Mouse (Mus musculus) embryonic facial prominence, embryonic 11.5 days (tissue): ENCODE results near the gene Cxcl16. TPM values are rescaled to one million over a fixed set of nuclear protein-coding genes. Genes with fewer than 3 reads are reported as not detected.

Experiments used
- ATAC-seq: fragments of 200-750 bp; cut with Nextera tagmentation; replicated peaks from 2 replicates; pipeline ENCODE4 v1.8.0; 2017; ENCODE audit warnings: low read depth; ENCODE audit not compliant: insufficient number of reproducible peaks, low FRiP score, low TSS enrichment
- DNase-seq: peaks from one replicate; pipeline ENCODE4 v3.0.0-alpha.2; 2015; ENCODE audit warnings: low spot score
- H3K27ac ChIP-seq: fragments of 300-500 bp; sonication (generic); replicated peaks from 2 replicates; pipeline ENCODE4 v1.5.1; 2014; ENCODE audit warnings: mild to moderate bottlenecking, low read depth, low read length, control low read depth
- H3K27me3 ChIP-seq: fragments of 300-500 bp; sonication (generic); 2 replicates; pipeline ENCODE4 v1.6.1; 2014; ENCODE audit warnings: mild to moderate bottlenecking, low read length, moderate library complexity, mixed read lengths; ENCODE audit not compliant: control insufficient read depth, insufficient read depth
- H3K36me3 ChIP-seq: fragments of 300-500 bp; sonication (generic); replicated peaks from 2 replicates; pipeline ENCODE4 v1.6.1; 2014; ENCODE audit warnings: low read depth, mild to moderate bottlenecking, low read length, moderate library complexity, mixed read lengths; ENCODE audit not compliant: control insufficient read depth, insufficient read depth
- H3K4me1 ChIP-seq: fragments of 300-500 bp; sonication (generic); 2 replicates; pipeline ENCODE4 v1.6.1; 2014; ENCODE audit warnings: low read length, mixed read lengths; ENCODE audit not compliant: control insufficient read depth, insufficient read depth
- H3K4me2 ChIP-seq: fragments of 300-500 bp; sonication (generic); 2 replicates; pipeline ENCODE4 v1.6.1; 2014; ENCODE audit warnings: low read depth, mild to moderate bottlenecking, control low read depth, low read length, moderate library complexity
- H3K4me3 ChIP-seq: fragments of 300-500 bp; sonication (generic); 2 replicates; pipeline ENCODE4 v1.5.1; 2014; ENCODE audit warnings: low read depth, low read length, control low read depth
- H3K9ac ChIP-seq: fragments of 300-500 bp; sonication (generic); replicated peaks from 2 replicates; pipeline ENCODE4 v1.6.1; 2014; ENCODE audit warnings: mild to moderate bottlenecking, control low read depth, low read length
- H3K9me3 ChIP-seq: fragments of 300-500 bp; sonication (generic); replicated peaks from 2 replicates; pipeline ENCODE4 v1.6.1; 2016; ENCODE audit warnings: mild to moderate bottlenecking, low read length, inconsistent platforms, mixed read lengths; ENCODE audit not compliant: control insufficient read depth
- WGBS: fragments of 180-500 bp; shearing (Covaris S2); extraction: QIAGEN DNeasy Blood & Tissue Kit; methylation state at CpG from one replicate; pipeline ENCODE4 v1.1.7; 2014; 5-methylcytosine and 5-hydroxymethylcytosine counted together
- microRNA-seq: library from miRNA; unstranded; fragments of <30 nt; microRNA quantifications from one replicate; pipeline ENCODE4, GENCODE M21; 2016; ENCODE audit warnings: borderline number of aligned reads
- polyA plus RNA-seq: library from polyadenylated mRNA; unstranded; fragments of >200 nt; fragmentation: Nextera tagmentation; extraction: Ambion mirVana; gene quantifications from 2 replicates; pipeline ENCODE4 v1.2.1, GENCODE M21; 2014

The Cxcl16 gene
- polyA plus RNA-seq, 1 experiment from 2014 or later = 0.81 TPM

- 66% methylated on average over 4 of the region's 4 CpGs for WGBS
- DNase-seq (no peak), ATAC-seq (no peak)
- H3K4me1 ChIP-seq = no peaks in the 10 kb centered on the region
- no peak overlapping the region for H3K4me3 ChIP-seq
- no peaks in the 10 kb centered on the region for H3K9me3 ChIP-seq
- no peak overlapping the region for H3K9ac ChIP-seq
- no peak overlapping the region for H3K4me2 ChIP-seq
- no peak overlapping the region for H3K27ac ChIP-seq
- no peaks in the 10 kb centered on the region for H3K27me3 ChIP-seq
- no peaks in the 10 kb centered on the region for H3K36me3 ChIP-seq
Measured at GRCm38 (mm10) chr11:70418199-70418598, 41.6 kb downstream of the Cxcl16 start.

- 6% methylated on average over 3 of the region's 3 CpGs for WGBS
- Histone ChIP-seq H3K9me3 (no peaks in the 10 kb centered on the region), H3K4me1 (no peaks in the 10 kb centered on the region), H3K27ac (no peak overlapping the region), H3K27me3 (no peaks in the 10 kb centered on the region), H3K9ac (no peak overlapping the region), H3K4me2 (no peak overlapping the region), H3K4me3 (no peak overlapping the region), H3K36me3 (no peaks in the 10 kb centered on the region)
- peak; percentile 87 for DNase-seq
- ATAC-seq = no peak
Measured at GRCm38 (mm10) chr11:70413961-70414360, 45.8 kb downstream of the Cxcl16 start.

- H3K36me3 ChIP-seq = no peaks in the 10 kb centered on the region
- no peak overlapping the region for H3K4me3 ChIP-seq
- no peaks in the 10 kb centered on the region for H3K27me3 ChIP-seq
- no peak for DNase-seq
- peaks cover 2% of the 10 kb centered on the region for H3K4me1 ChIP-seq
- ATAC-seq = no peak
- H3K27ac ChIP-seq = no peak overlapping the region
- 74% methylated on average over 5 of the region's 5 CpGs for WGBS
- H3K4me2 ChIP-seq = no peak overlapping the region
- no peak overlapping the region for H3K9ac ChIP-seq
- H3K9me3 ChIP-seq = no peaks in the 10 kb centered on the region
Measured at GRCm38 (mm10) chr11:70412591-70412990, 47.2 kb downstream of the Cxcl16 start.

- no peak overlapping the region for H3K4me3 ChIP-seq
- DNase-seq (no peak), ATAC-seq (no peak; the same call in none of the 2 replicates)
- H3K4me1 ChIP-seq = peaks cover 2% of the 10 kb centered on the region
- H3K27me3 ChIP-seq = no peaks in the 10 kb centered on the region
- 60% methylated on average over 6 of the region's 6 CpGs for WGBS
- H3K9ac ChIP-seq = peak overlapping the region; percentile 99; the same call in 1 of the 2 replicates
- no peaks in the 10 kb centered on the region for H3K9me3 ChIP-seq
- peak overlapping the region; percentile 80 for H3K4me2 ChIP-seq
- H3K36me3 ChIP-seq = no peaks in the 10 kb centered on the region
- H3K27ac ChIP-seq = no peak overlapping the region
Measured at GRCm38 (mm10) chr11:70410297-70410643, 49.5 kb downstream of the Cxcl16 start.

GRCm38 (mm10) chr11:70409594-70410296 lies 50.0 kb downstream of the Cxcl16 start, which contains the start of gene Pelp1:
TSS of gene Pelp1 (minus strand) at chr11:70410031.
- Histone ChIP-seq H3K4me1 (peaks cover 2% of the 10 kb centered on the region), H3K4me3 (peak within 1 kb of the TSS; percentile 99), H3K9me3 (no peaks in the 10 kb centered on the region), H3K27ac (peak within 1 kb of the TSS; percentile 52; the same call in 1 of the 2 replicates), H3K36me3 (no peaks in the 10 kb centered on the region), H3K4me2 (peak within 1 kb of the TSS; percentile 80), H3K9ac (peak within 1 kb of the TSS; percentile 99), H3K27me3 (no peaks in the 10 kb centered on the region)
- DNase-seq = peak; percentile 99
- ATAC-seq = peak; percentile 97
- 1% methylated on average over 58 of the region's 59 CpGs for WGBS

Small RNAs within 50 kb of the gene (microRNA-seq; reads per million reads assigned to microRNA genes)
- gene Mir7115 = not detected

Other genes starting within 250 kb of the Cxcl16 start
- 0.81 TPM in 1 of 2 replicates, not detected in the other for gene Slc16a11, start 247.2 kb downstream of the Cxcl16 start, polyA plus RNA-seq
- 8.5 and 13.4 TPM in 2 replicates for gene Slc16a13, start 238.9 kb downstream of the Cxcl16 start, polyA plus RNA-seq
- gene Bcl6b, start 230.2 kb downstream of the Cxcl16 start, polyA plus RNA-seq = 6.7 and 6.9 TPM in 2 replicates
- gene 0610010K14Rik, start 222.1 kb downstream of the Cxcl16 start, polyA plus RNA-seq = 195 and 211 TPM in 2 replicates
- 7.5 and 9.1 TPM in 2 replicates for gene Gm21988, start 220.2 kb downstream of the Cxcl16 start, polyA plus RNA-seq
- 103 and 110 TPM in 2 replicates for gene Rnasek, start 220.1 kb downstream of the Cxcl16 start, polyA plus RNA-seq
- gene Alox12, start 204.6 kb downstream of the Cxcl16 start, polyA plus RNA-seq = 3.2 and 4.1 TPM in 2 replicates
- gene Alox12e, start 137.4 kb downstream of the Cxcl16 start, polyA plus RNA-seq = 0.14 and 0.43 TPM in 2 replicates
- 0.34 and 0.84 TPM in 2 replicates for gene Alox15, start 108.0 kb downstream of the Cxcl16 start, polyA plus RNA-seq
- gene Pelp1, start 50.0 kb downstream of the Cxcl16 start, polyA plus RNA-seq = 34.9 and 39.4 TPM in 2 replicates
- gene Arrb2, start 27.3 kb downstream of the Cxcl16 start, polyA plus RNA-seq = 21.4 and 24.1 TPM in 2 replicates
- 38.7 and 46.9 TPM in 2 replicates for gene Med11, start 8.1 kb downstream of the Cxcl16 start, polyA plus RNA-seq
- gene Zmynd15, start 551 bp downstream of the Cxcl16 start, polyA plus RNA-seq = 0.18 and 0.26 TPM in 2 replicates
- 0.36 TPM in 1 of 2 replicates, not detected in the other for gene Tm4sf5, start 45.3 kb upstream of the Cxcl16 start, polyA plus RNA-seq
- 0.45 TPM in 1 of 2 replicates, not detected in the other for gene Vmo1, start 54.6 kb upstream of the Cxcl16 start, polyA plus RNA-seq
- 0.46 TPM in 1 of 2 replicates, not detected in the other for gene Gltpd2, start 59.2 kb upstream of the Cxcl16 start, polyA plus RNA-seq
- gene Psmb6, start 65.4 kb upstream of the Cxcl16 start, polyA plus RNA-seq = 827 and 878 TPM in 2 replicates
- gene Gm40193, start 73.0 kb upstream of the Cxcl16 start, polyA plus RNA-seq = not detected in 2 replicates
- 1.6 and 2.2 TPM in 2 replicates for gene Pld2, start 80.1 kb upstream of the Cxcl16 start, polyA plus RNA-seq
- 12.6 and 13.7 TPM in 2 replicates for gene Mink1, start 102.9 kb upstream of the Cxcl16 start, polyA plus RNA-seq
- not detected in 2 replicates for gene 4930544D05Rik, start 155.9 kb upstream of the Cxcl16 start, polyA plus RNA-seq
- gene Chrne, start 159.2 kb upstream of the Cxcl16 start, polyA plus RNA-seq = not detected in 2 replicates
- 0.93 and 1.3 TPM in 2 replicates for gene Gp1ba, start 179.1 kb upstream of the Cxcl16 start, polyA plus RNA-seq
- gene Rnf167, start 187.3 kb upstream of the Cxcl16 start, polyA plus RNA-seq = 81.9 and 92.8 TPM in 2 replicates
- 144 and 150 TPM in 2 replicates for gene Slc25a11, start 187.5 kb upstream of the Cxcl16 start, polyA plus RNA-seq
- gene Pfn1, start 194.7 kb upstream of the Cxcl16 start, polyA plus RNA-seq = 1,669 and 1,679 TPM in 2 replicates
- 30.7 and 40.4 TPM in 2 replicates for gene Eno3, start 197.2 kb upstream of the Cxcl16 start, polyA plus RNA-seq
- gene Spag7, start 209.4 kb upstream of the Cxcl16 start, polyA plus RNA-seq = 107 and 118 TPM in 2 replicates
- 4.4 and 7.3 TPM in 2 replicates for gene Camta2, start 228.1 kb upstream of the Cxcl16 start, polyA plus RNA-seq
- 0.73 and 0.82 TPM in 2 replicates for gene Inca1, start 240.2 kb upstream of the Cxcl16 start, polyA plus RNA-seq
- 7.5 and 8.3 TPM in 2 replicates for gene Kif1c, start 240.6 kb upstream of the Cxcl16 start, polyA plus RNA-seq